11 mouse cellular contexts compared by ENCODE assay signal in genomic region chr5:113214455-113214854, GRCm38 (mm10). TPM values are rescaled to one million over a fixed set of nuclear protein-coding genes. Genes with fewer than 3 reads are reported as not detected.
DNase-seq lines count a peak whose midpoint lies in the region; ATAC-seq and TF ChIP-seq lines count a peak whose summit lies in the region.
"Had no signal": no experiment of that assay in that cellular context is flagged by ENCODE, and none has a peak within 500 bp of the region (broad histone marks: within the 10 kb centered on the region; RNA-seq: fewer than 3 reads in every experiment).

No protein-coding gene starts in this region.

- no peak overlapping the region for H3K9ac ChIP-seq in lung, postnatal 0 days (replicated peaks; ENCODE audit: low read depth)
- H3K9ac ChIP-seq in hindbrain, postnatal 0 days (replicated peaks; ENCODE audit: low read length) = no peak overlapping the region
- H3K9ac ChIP-seq: hindbrain, embryonic 14.5 days had no signal

- peaks cover 3% of the 10 kb centered on the region; the same call in 1 of the 2 replicates for H3K4me1 ChIP-seq in lung, postnatal 0 days (ENCODE audit: insufficient read depth, low read depth, low read length)
- H3K4me1 ChIP-seq in hindbrain, postnatal 0 days (ENCODE audit: insufficient read depth, low read length) = peaks cover 4% of the 10 kb centered on the region

- ATAC-seq in hematopoietic stem cell, adult 5-6 weeks (replicated peaks in 1 of 2; ENCODE audit: insufficient read depth in 1 of 2, low FRiP score in 2 of 2, low TSS enrichment in 1 of 2, low read depth in 1 of 2, poor library complexity in 2 of 2, severe bottlenecking in 2 of 2) = 0 out of 4 replicates have a peak, but pooled peaks have one; percentile 13 to 16
- ATAC-seq in lung, postnatal 0 days = peak; percentile 45
- ATAC-seq in hindbrain, postnatal 0 days = no peak

- no peak overlapping the region for H3K27ac ChIP-seq in lung, postnatal 0 days (ENCODE audit: low read length)
- H3K27ac ChIP-seq in hindbrain, postnatal 0 days = no peak overlapping the region
- H3K27ac ChIP-seq: hindbrain, embryonic 14.5 days had no signal

- peak; percentile 98 for DNase-seq in heart, adult 11 months
- no peak for DNase-seq in heart, postnatal 25 days (ENCODE audit: low spot score)
- peak; percentile 48 for DNase-seq in adrenal gland, postnatal 25 days
- peak; percentile 42 for DNase-seq in lung, postnatal 0 days (ENCODE audit: low spot score)
- DNase-seq in ovary, adult 18-20 months (ENCODE audit: low spot score) = no peak
- DNase-seq in hindbrain, postnatal 0 days (ENCODE audit: low spot score) = no peak
- no peak for DNase-seq in cerebellum, postnatal 4 days (ENCODE audit: low spot score in 2 of 2)

- H3K27me3 ChIP-seq in lung, postnatal 0 days (replicated peaks; ENCODE audit: insufficient read depth, low read length) = no peaks in the 10 kb centered on the region
- H3K27me3 ChIP-seq in hindbrain, postnatal 0 days (ENCODE audit: insufficient read depth, low read length) = no peaks in the 10 kb centered on the region

- peak; percentile 6; the same call in 1 of the 2 replicates for TF ChIP-seq CTCF in lung, postnatal 0 days (IDR thresholded peaks at IDR 0.05)
- no peak for TF ChIP-seq CTCF in hindbrain, postnatal 0 days (IDR thresholded peaks at IDR 0.05; ENCODE audit: low read depth)

- H3K9me3 ChIP-seq in lung, postnatal 0 days (ENCODE audit: low read length) = no peaks in the 10 kb centered on the region
- H3K9me3 ChIP-seq in hindbrain, postnatal 0 days (ENCODE audit: low read length) = no peaks in the 10 kb centered on the region

- H3K4me2 ChIP-seq in lung, postnatal 0 days (replicated peaks; ENCODE audit: low read depth, low read length) = no peak overlapping the region
- no peak overlapping the region for H3K4me2 ChIP-seq in hindbrain, postnatal 0 days (ENCODE audit: low read depth, low read length)
- H3K4me2 ChIP-seq: hindbrain, embryonic 14.5 days had no signal

- H3K36me3 ChIP-seq in lung, postnatal 0 days (ENCODE audit: insufficient read depth, low read length) = no peaks in the 10 kb centered on the region
- no peaks in the 10 kb centered on the region for H3K36me3 ChIP-seq in hindbrain, postnatal 0 days (ENCODE audit: insufficient read depth, low read length)

- no peak overlapping the region for H3K4me3 ChIP-seq in lung, postnatal 0 days (ENCODE audit: low read depth, low read length)
- no peak overlapping the region for H3K4me3 ChIP-seq in hindbrain, postnatal 0 days (ENCODE audit: low read length)
- H3K4me3 ChIP-seq: erythroblast, embryonic 14.5 days had no signal

- 40% methylated on average over 11 of the region's 11 CpGs for WGBS in lung, postnatal 0 days
- 50% methylated on average over 11 of the region's 11 CpGs for WGBS in hindbrain, postnatal 0 days

- intact Hi-C loops in heart, postnatal 25 days (cut with DNase I) = no loop called here

- no peak for TF ChIP-seq EP300 in lung, postnatal 0 days (IDR thresholded peaks at IDR 0.05)

RNA-seq across cellular contexts. Expression of gene 2900026A02Rik, which starts 6.6 kb away (rescaled TPM):
- 10 to 100 TPM; 21.3 to 26.1 TPM for total RNA-seq in heart, postnatal 25 days (2021)
- 12.6 and 17.8 TPM in 2 replicates for total RNA-seq in adrenal gland, postnatal 25 days (2021)
- total RNA-seq in hematopoietic stem cell, adult 5-6 weeks (2017) = 9.7 and 10.8 TPM in 2 replicates
- 6.3 and 6.9 TPM in 2 replicates for polyA plus RNA-seq in lung, postnatal 0 days (2015; fragmentation: Nextera tagmentation; extraction: Ambion mirVana)
- total RNA-seq in hindbrain, postnatal 0 days (2014; rRNA removed) = 9.2 and 10.6 TPM in 2 replicates
- 2.5 and 3.1 TPM in 2 replicates for polyA plus RNA-seq in hindbrain, postnatal 0 days (2015; fragmentation: Nextera tagmentation; extraction: Ambion mirVana)

RNA-seq across cellular contexts. Expression of gene Tmem211, which starts 12.3 kb away (rescaled TPM):
- total RNA-seq in heart, postnatal 25 days (2021) = not detected
- not detected in 2 replicates for total RNA-seq in adrenal gland, postnatal 25 days (2021)
- total RNA-seq in hematopoietic stem cell, adult 5-6 weeks (2017) = not detected in 2 replicates
- not detected in 2 replicates for polyA plus RNA-seq in lung, postnatal 0 days (2015; fragmentation: Nextera tagmentation; extraction: Ambion mirVana)
- 0.16 TPM in 1 of 2 replicates, not detected in the other for total RNA-seq in hindbrain, postnatal 0 days (2014; rRNA removed)
- polyA plus RNA-seq in hindbrain, postnatal 0 days (2015; fragmentation: Nextera tagmentation; extraction: Ambion mirVana) = 0.10 TPM in 1 of 2 replicates, not detected in the other
- total RNA-seq: left cerebral cortex, postnatal 36 days had no signal
- polyA plus RNA-seq: erythroblast, embryonic 14.5 days; hindbrain, embryonic 14.5 days had no signal

Comparison
In these comparisons a context has a peak if more than half of its experiments do, and no peak if none do; other contexts are left out.
1. DNase-seq: peak in heart, adult 11 months (single experiment), adrenal gland, postnatal 25 days (single experiment) and lung, postnatal 0 days (single experiment); none in heart, postnatal 25 days (single experiment), ovary, adult 18-20 months (single experiment), hindbrain, postnatal 0 days (single experiment) and cerebellum, postnatal 4 days (0 of 2).